Mouse (Mus musculus): Measurements from ENCODE around the gene Gm5431. TPM values are rescaled to one million over a fixed set of nuclear protein-coding genes. Genes with fewer than 3 reads are reported as not detected.

Gm5431 gene
- polyA plus RNA-seq, 2 experiments, result 0.16 to 0.34 TPM

- H3K27me3 ChIP-seq (ENCODE audit: control insufficient read depth, insufficient read depth, low read length), result no peaks in the 10 kb centered on the region
- no peak for ATAC-seq (ENCODE audit: insufficient read depth)
- WGBS (ENCODE audit: insufficient replicate concordance), result 56% methylated on average over 7 of the region's 7 CpGs
- H3K4me3 ChIP-seq (ENCODE audit: insufficient read depth in 1 of 2, low read depth in 2 of 2, low read length in 2 of 2), result peak overlapping the region; percentile 73 to 75; a peak in 3 of 4 replicates
- H3K4me2 ChIP-seq (ENCODE audit: low read depth), result peak overlapping the region; percentile 97
- H3K9me3 ChIP-seq (ENCODE audit: control insufficient read depth, low read length), result no peaks in the 10 kb centered on the region
- peaks cover 27 to 49% of the 10 kb centered on the region in 2 experiments for H3K4me1 ChIP-seq (replicated peaks; ENCODE audit: control insufficient read depth in 2 of 2, insufficient read depth in 2 of 2, low read length in 1 of 2)
- H3K9ac ChIP-seq (replicated peaks), result peak overlapping the region; percentile 94
- peak in 1 of 3 experiments; percentile 32 for DNase-seq (ENCODE audit: low read depth in 3 of 3, low spot score in 3 of 3)
- peak overlapping the region; percentile 72 for H3K27ac ChIP-seq
- TF ChIP-seq EP300 (IDR thresholded peaks at IDR 0.05; ENCODE audit: low read depth) (no peak), CTCF (IDR thresholded peaks at IDR 0.05; ENCODE audit: low read depth) (no peak)
- H3K36me3 ChIP-seq (replicated peaks; ENCODE audit: control insufficient read depth, insufficient read depth, low read depth), result 0 out of 2 replicates have a peak, but pooled peaks cover 2% of the 10 kb centered on the region
Measured at GRCm38 (mm10) chr11:48872695-48873300, 29.2 kb downstream of the Gm5431 start.

- no peak; the same call in 1 of the 2 replicates for TF ChIP-seq CTCF (IDR thresholded peaks at IDR 0.05; ENCODE audit: low read depth)
- TF ChIP-seq EP300 (IDR thresholded peaks at IDR 0.05; ENCODE audit: low read depth), result no peak
- Histone ChIP-seq H3K4me3 (ENCODE audit: insufficient read depth in 1 of 2, low read depth in 2 of 2, low read length in 2 of 2) (peak overlapping the region; percentile 73 to 75), H3K27ac (peak overlapping the region; percentile 72), H3K4me2 (ENCODE audit: low read depth) (peak overlapping the region; percentile 97), H3K27me3 (ENCODE audit: control insufficient read depth, insufficient read depth, low read length) (no peaks in the 10 kb centered on the region), H3K9ac (replicated peaks) (peak overlapping the region; percentile 94), H3K36me3 (replicated peaks; ENCODE audit: control insufficient read depth, insufficient read depth, low read depth) (0 out of 2 replicates have a peak, but pooled peaks cover 2% of the 10 kb centered on the region), H3K9me3 (ENCODE audit: control insufficient read depth, low read length) (no peaks in the 10 kb centered on the region), H3K4me1 (replicated peaks; ENCODE audit: control insufficient read depth in 2 of 2, insufficient read depth in 2 of 2, low read length in 1 of 2) (peaks cover 27 to 49% of the 10 kb centered on the region in 2 experiments)
- peak in 1 of 3 experiments; percentile 35 for DNase-seq (ENCODE audit: low read depth in 3 of 3, low spot score in 3 of 3)
- under 1% methylated on average over 17 of the region's 17 CpGs for WGBS (ENCODE audit: insufficient replicate concordance)
- peak; percentile 13; the same call in 1 of the 2 replicates for ATAC-seq (ENCODE audit: insufficient read depth)
Measured at GRCm38 (mm10) chr11:48871817-48872541, 30.0 kb downstream of the Gm5431 start.

- H3K4me2 ChIP-seq (ENCODE audit: low read depth), result peak within 1 kb of the TSS; percentile 97
- DNase-seq (ENCODE audit: low read depth in 3 of 3, low spot score in 3 of 3) (peak in 1 of 3 experiments; percentile 75), ATAC-seq (ENCODE audit: insufficient read depth) (peak; percentile 47)
- H3K36me3 ChIP-seq (replicated peaks; ENCODE audit: control insufficient read depth, insufficient read depth, low read depth), result peaks cover 4% of the 10 kb centered on the region
- H3K9me3 ChIP-seq (ENCODE audit: control insufficient read depth, low read length), result no peaks in the 10 kb centered on the region
- peak within 1 kb of the TSS; percentile 94 for H3K9ac ChIP-seq (replicated peaks)
- WGBS (ENCODE audit: insufficient replicate concordance), result under 1% methylated on average over 19 of the region's 19 CpGs
- no peaks in the 10 kb centered on the region for H3K27me3 ChIP-seq (ENCODE audit: control insufficient read depth, insufficient read depth, low read length)
- TF ChIP-seq EP300 (IDR thresholded peaks at IDR 0.05; ENCODE audit: low read depth) (peak; percentile 25; the same call in 1 of the 2 replicates), CTCF (IDR thresholded peaks at IDR 0.05; ENCODE audit: low read depth) (peak; percentile 56)
- peak within 1 kb of the TSS; percentile 73 to 75 for H3K4me3 ChIP-seq (ENCODE audit: insufficient read depth in 1 of 2, low read depth in 2 of 2, low read length in 2 of 2)
- H3K4me1 ChIP-seq (replicated peaks; ENCODE audit: control insufficient read depth in 2 of 2, insufficient read depth in 2 of 2, low read length in 1 of 2), result peaks cover 27 to 49% of the 10 kb centered on the region in 2 experiments
- peak within 1 kb of the TSS; percentile 72 for H3K27ac ChIP-seq
Measured at GRCm38 (mm10) chr11:48871201-48871772, 30.7 kb downstream of the Gm5431 start, which contains the start of gene Irgm1. Gene Irgm1 (minus strand): TSS chr11:48871683.

- Histone ChIP-seq H3K27me3 (ENCODE audit: control insufficient read depth, insufficient read depth, low read length) (no peaks in the 10 kb centered on the region), H3K9ac (replicated peaks) (peak overlapping the region; percentile 94), H3K36me3 (replicated peaks; ENCODE audit: control insufficient read depth, insufficient read depth, low read depth) (peaks cover 7% of the 10 kb centered on the region), H3K4me2 (ENCODE audit: low read depth) (peak overlapping the region; percentile 97), H3K27ac (peak overlapping the region; percentile 72), H3K4me1 (replicated peaks; ENCODE audit: control insufficient read depth in 2 of 2, insufficient read depth in 2 of 2, low read length in 1 of 2) (peaks cover 27 to 49% of the 10 kb centered on the region in 2 experiments), H3K4me3 (ENCODE audit: insufficient read depth in 1 of 2, low read depth in 2 of 2, low read length in 2 of 2) (peak overlapping the region; percentile 73 to 75), H3K9me3 (ENCODE audit: control insufficient read depth, low read length) (no peaks in the 10 kb centered on the region)
- TF ChIP-seq EP300 (IDR thresholded peaks at IDR 0.05; ENCODE audit: low read depth) (no peak), CTCF (IDR thresholded peaks at IDR 0.05; ENCODE audit: low read depth) (no peak)
- ATAC-seq (ENCODE audit: insufficient read depth), result peak; percentile 32
- DNase-seq (ENCODE audit: low read depth in 3 of 3, low spot score in 3 of 3), result no peak
- WGBS (ENCODE audit: insufficient replicate concordance), result 5% methylated on average over 7 of the region's 7 CpGs
Measured at GRCm38 (mm10) chr11:48870781-48871180, 31.2 kb downstream of the Gm5431 start.

Data from liver, embryonic 14.5 days (tissue).